Comparison of ENCODE assay signal across 9 mouse cellular contexts in genomic region chr1:41390102-41390884, GRCm38 (mm10).
DNase-seq lines count a peak whose midpoint lies in the region; ATAC-seq lines count a peak whose summit lies in the region.
"Had no signal": no experiment of that assay in that cellular context is flagged by ENCODE, and none has a peak within 500 bp of the region (broad histone marks: within the 10 kb centered on the region; RNA-seq: fewer than 3 reads in every experiment).

No protein-coding gene starts in this region.

- no peaks in the 10 kb centered on the region for H3K9me3 ChIP-seq in midbrain, embryonic 10.5 days (replicated peaks)
- H3K9me3 ChIP-seq in stomach, embryonic 15.5 days: no peaks in the 10 kb centered on the region
- H3K9me3 ChIP-seq: limb, embryonic 12.5 days had no signal

- intact Hi-C loops in left cerebral cortex, postnatal 14 days (cut with DNase I): no loop called here

- H3K27me3 ChIP-seq in midbrain, embryonic 10.5 days (ENCODE audit: low read depth, poor library complexity, severe bottlenecking): peaks cover 6% of the 10 kb centered on the region; the same call in 1 of the 2 replicates
- no peaks in the 10 kb centered on the region for H3K27me3 ChIP-seq in stomach, embryonic 15.5 days (replicated peaks)
- H3K27me3 ChIP-seq: limb, embryonic 12.5 days had no signal

- 7% methylated on average over 11 of the region's 11 CpGs for WGBS in midbrain, embryonic 10.5 days
- 15% methylated on average over 11 of the region's 11 CpGs for WGBS in stomach, embryonic 15.5 days

- peaks cover 60% of the 10 kb centered on the region for H3K4me1 ChIP-seq in midbrain, embryonic 10.5 days
- H3K4me1 ChIP-seq in stomach, embryonic 15.5 days: 0 out of 2 replicates have a peak, but pooled peaks cover 8% of the 10 kb centered on the region

- H3K4me2 ChIP-seq in stomach, embryonic 15.5 days: no peak overlapping the region
- H3K4me2 ChIP-seq: limb, embryonic 12.5 days had no signal

- H3K9ac ChIP-seq in stomach, embryonic 15.5 days: no peak overlapping the region
- H3K9ac ChIP-seq: limb, embryonic 12.5 days had no signal

- peak overlapping the region; percentile 5; the same call in 1 of the 2 replicates for H3K4me3 ChIP-seq in midbrain, embryonic 10.5 days
- H3K4me3 ChIP-seq in stomach, embryonic 15.5 days (replicated peaks): no peak overlapping the region
- H3K4me3 ChIP-seq: limb, embryonic 12.5 days had no signal

- H3K27ac ChIP-seq in midbrain, embryonic 10.5 days (replicated peaks): peak overlapping the region; percentile 83
- H3K27ac ChIP-seq in stomach, embryonic 15.5 days: peak overlapping the region; percentile 38; the same call in 1 of the 2 replicates
- H3K27ac ChIP-seq: limb, embryonic 12.5 days had no signal

- no peaks in the 10 kb centered on the region for H3K36me3 ChIP-seq in midbrain, embryonic 10.5 days
- H3K36me3 ChIP-seq in stomach, embryonic 15.5 days: no peaks in the 10 kb centered on the region
- H3K36me3 ChIP-seq: limb, embryonic 12.5 days had no signal

- ATAC-seq in stomach, embryonic 15.5 days (ENCODE audit: insufficient read depth, low FRiP score, low read depth): peak; percentile 92

- DNase-seq in 3T3-L1 (ENCODE audit: low read depth, low spot score): peak; percentile 20
- DNase-seq in adrenal gland, postnatal 36 days: peak; percentile 81 to 83
- peak; percentile 97 for DNase-seq in heart, adult 11 months
- peak; percentile 36 for DNase-seq in kidney, adult 11 months
- DNase-seq in left cerebral cortex, postnatal 14 days (ENCODE audit: low spot score in 2 of 2): peak; percentile 64 to 72
- peak; percentile 91 for DNase-seq in midbrain, embryonic 10.5 days (ENCODE audit: low spot score)
- no peak for DNase-seq in urinary bladder, postnatal 4 days (ENCODE audit: low spot score in 2 of 2)

Comparison
In these comparisons a context has a peak if more than half of its experiments do, and no peak if none do; other contexts are left out.
1. DNase-seq: peak in 3T3-L1 (single experiment), adrenal gland, postnatal 36 days (2 of 2), heart, adult 11 months (single experiment), kidney, adult 11 months (single experiment), left cerebral cortex, postnatal 14 days (2 of 2) and midbrain, embryonic 10.5 days (single experiment); none in urinary bladder, postnatal 4 days (0 of 2).